Mouse (Mus musculus) embryonic facial prominence, embryonic 15.5 days (tissue): ENCODE measurements around the gene Hnrnpf. TPM values are rescaled to one million over a fixed set of nuclear protein-coding genes. Genes with fewer than 3 reads are reported as not detected.
A peak's percentile ranks its signal among the peaks of the same experiment; 100 is the strongest.

ENCODE experiments used
- ATAC-seq: fragments of 200-750 bp; cut with Nextera tagmentation; 2 replicates; pipeline ENCODE4 v1.8.0; 2017; ENCODE audit warnings: low read depth, moderate TSS enrichment; ENCODE audit not compliant: insufficient number of reproducible peaks, low FRiP score, low TSS enrichment
- H3K27ac ChIP-seq: fragments of 300-500 bp; sonication (generic); replicated peaks from 2 replicates; pipeline ENCODE4 v1.5.1; 2015; ENCODE audit warnings: mild to moderate bottlenecking, inconsistent platforms
- H3K27me3 ChIP-seq: fragments of 300-500 bp; sonication (generic); 2 replicates; pipeline ENCODE4 v1.6.1; 2015; ENCODE audit warnings: inconsistent platforms
- H3K36me3 ChIP-seq: fragments of 300-500 bp; sonication (generic); 2 replicates; pipeline ENCODE4 v1.6.1; 2015; ENCODE audit warnings: mild to moderate bottlenecking, inconsistent platforms
- H3K4me1 ChIP-seq: fragments of 300-500 bp; sonication (generic); 2 replicates; pipeline ENCODE4 v1.6.1; 2015; ENCODE audit warnings: inconsistent platforms
- H3K4me2 ChIP-seq: fragments of 300-500 bp; sonication (generic); replicated peaks from 2 replicates; pipeline ENCODE4 v1.6.1; 2015; ENCODE audit warnings: mild to moderate bottlenecking, inconsistent platforms
- H3K4me3 ChIP-seq: fragments of 300-500 bp; sonication (generic); replicated peaks from 2 replicates; pipeline ENCODE4 v1.5.1; 2015; ENCODE audit warnings: mild to moderate bottlenecking, inconsistent platforms
- H3K9ac ChIP-seq: fragments of 300-500 bp; sonication (generic); 2 replicates; pipeline ENCODE4 v1.6.1; 2015; ENCODE audit warnings: inconsistent platforms
- H3K9me3 ChIP-seq: fragments of 300-500 bp; sonication (generic); replicated peaks from 2 replicates; pipeline ENCODE4 v1.6.1; 2016; ENCODE audit warnings: inconsistent platforms
- WGBS: fragments of 180-500 bp; shearing (Covaris S2); methylation state at CpG from one replicate; pipeline ENCODE4 v1.1.7; 2015; 5-methylcytosine and 5-hydroxymethylcytosine counted together
- polyA plus RNA-seq: library from polyadenylated mRNA; unstranded; fragments of >200 nt; fragmentation: Nextera tagmentation; extraction: Ambion mirVana; gene quantifications from 2 replicates; pipeline ENCODE4 v1.2.1, GENCODE M21; 2015

Gene Hnrnpf
- polyA plus RNA-seq, 1 experiment from 2014 or later, result 585 TPM

GRCm38 (mm10) chr6:117927955-117928354 lies 27.8 kb downstream of the Hnrnpf start:
- Histone ChIP-seq H3K4me3 (no peak overlapping the region), H3K36me3 (peaks cover 47% of the 10 kb centered on the region), H3K4me2 (no peak overlapping the region), H3K9me3 (no peaks in the 10 kb centered on the region), H3K4me1 (no peaks in the 10 kb centered on the region), H3K27ac (no peak overlapping the region), H3K9ac (no peak overlapping the region), H3K27me3 (no peaks in the 10 kb centered on the region)
- 92% methylated on average over 7 of the region's 7 CpGs for WGBS
- ATAC-seq, result no peak

- Histone ChIP-seq H3K27me3 (no peaks in the 10 kb centered on the region), H3K27ac (no peak overlapping the region), H3K9ac (no peak overlapping the region), H3K4me1 (no peaks in the 10 kb centered on the region), H3K4me3 (no peak overlapping the region), H3K9me3 (no peaks in the 10 kb centered on the region), H3K36me3 (peaks cover 47% of the 10 kb centered on the region), H3K4me2 (no peak overlapping the region)
- WGBS, result 88% methylated on average over 5 of the region's 5 CpGs
- ATAC-seq, result no peak
Observed at GRCm38 (mm10) chr6:117928746-117929145, 28.6 kb downstream of the Hnrnpf start.

GRCm38 (mm10) chr6:117929945-117930655 lies 30.0 kb downstream of the Hnrnpf start:
- Histone ChIP-seq H3K9ac (no peak overlapping the region), H3K9me3 (no peaks in the 10 kb centered on the region), H3K4me3 (no peak overlapping the region), H3K4me1 (no peaks in the 10 kb centered on the region), H3K27me3 (no peaks in the 10 kb centered on the region), H3K27ac (no peak overlapping the region), H3K36me3 (peaks cover 47% of the 10 kb centered on the region), H3K4me2 (no peak overlapping the region)
- 93% methylated on average over 3 of the region's 3 CpGs for WGBS
- ATAC-seq, result no peak

GRCm38 (mm10) chr6:117932325-117933051 lies 32.4 kb downstream of the Hnrnpf start:
- no peak overlapping the region for H3K27ac ChIP-seq
- 60% methylated on average over 11 of the region's 11 CpGs for WGBS
- H3K4me1 ChIP-seq, result no peaks in the 10 kb centered on the region
- no peaks in the 10 kb centered on the region for H3K9me3 ChIP-seq
- no peak overlapping the region for H3K4me2 ChIP-seq
- no peak overlapping the region for H3K9ac ChIP-seq
- H3K36me3 ChIP-seq, result peaks cover 30% of the 10 kb centered on the region
- no peaks in the 10 kb centered on the region for H3K27me3 ChIP-seq
- H3K4me3 ChIP-seq, result no peak overlapping the region
- ATAC-seq, result 0 out of 2 replicates have a peak, but pooled peaks have one; percentile 27

GRCm38 (mm10) chr6:117934301-117934700 lies 34.2 kb downstream of the Hnrnpf start:
- WGBS, result 81% methylated on average over 6 of the region's 6 CpGs
- Histone ChIP-seq H3K4me2 (no peak overlapping the region), H3K9ac (no peak overlapping the region), H3K27me3 (no peaks in the 10 kb centered on the region), H3K4me3 (no peak overlapping the region), H3K27ac (no peak overlapping the region), H3K4me1 (no peaks in the 10 kb centered on the region), H3K36me3 (peaks cover 13% of the 10 kb centered on the region), H3K9me3 (no peaks in the 10 kb centered on the region)
- no peak for ATAC-seq

GRCm38 (mm10) chr6:117935681-117936612 lies 35.8 kb downstream of the Hnrnpf start:
- H3K27ac ChIP-seq, result no peak overlapping the region
- H3K4me3 ChIP-seq, result no peak overlapping the region
- H3K4me1 ChIP-seq, result no peaks in the 10 kb centered on the region
- ATAC-seq, result no peak
- WGBS, result 82% methylated on average over 14 of the region's 14 CpGs
- no peak overlapping the region for H3K9ac ChIP-seq
- peaks cover 1% of the 10 kb centered on the region; the same call in 1 of the 2 replicates for H3K36me3 ChIP-seq
- no peaks in the 10 kb centered on the region for H3K9me3 ChIP-seq
- no peaks in the 10 kb centered on the region for H3K27me3 ChIP-seq
- H3K4me2 ChIP-seq, result no peak overlapping the region

- no peaks in the 10 kb centered on the region for H3K9me3 ChIP-seq
- H3K4me3 ChIP-seq, result no peak within 1 kb of the TSS
- H3K9ac ChIP-seq, result no peak within 1 kb of the TSS
- no peak for ATAC-seq
- WGBS, result 67% methylated on average over 10 of the region's 10 CpGs
- no peak within 1 kb of the TSS for H3K4me2 ChIP-seq
- no peaks in the 10 kb centered on the region for H3K27me3 ChIP-seq
- H3K36me3 ChIP-seq, result no peaks in the 10 kb centered on the region
- no peaks in the 10 kb centered on the region for H3K4me1 ChIP-seq
- H3K27ac ChIP-seq, result no peak within 1 kb of the TSS
Observed at GRCm38 (mm10) chr6:117937222-117937932, 37.3 kb downstream of the Hnrnpf start, which contains the start of gene Fxyd4. Gene Fxyd4 (minus strand): TSS chr6:117937692.

- Histone ChIP-seq H3K27me3 (no peaks in the 10 kb centered on the region), H3K4me1 (no peaks in the 10 kb centered on the region), H3K36me3 (no peaks in the 10 kb centered on the region; the same call in 1 of the 2 replicates), H3K9ac (no peak overlapping the region), H3K9me3 (no peaks in the 10 kb centered on the region), H3K4me2 (no peak overlapping the region), H3K27ac (no peak overlapping the region), H3K4me3 (no peak overlapping the region)
- WGBS, result 80% methylated on average over 10 of the region's 10 CpGs
- no peak for ATAC-seq
Observed at GRCm38 (mm10) chr6:117938951-117939350, 38.8 kb downstream of the Hnrnpf start.

- Histone ChIP-seq H3K27me3 (no peaks in the 10 kb centered on the region), H3K4me2 (no peak overlapping the region), H3K4me3 (no peak overlapping the region), H3K9ac (no peak overlapping the region), H3K9me3 (no peaks in the 10 kb centered on the region), H3K36me3 (no peaks in the 10 kb centered on the region; the same call in 1 of the 2 replicates), H3K27ac (no peak overlapping the region), H3K4me1 (no peaks in the 10 kb centered on the region)
- ATAC-seq, result no peak
- 74% methylated on average over 10 of the region's 10 CpGs for WGBS
Observed at GRCm38 (mm10) chr6:117942769-117943168, 42.6 kb downstream of the Hnrnpf start.

- WGBS, result 84% methylated on average over 2 of the region's 2 CpGs
Observed at GRCm38 (mm10) chr6:117943899-117944298, 43.8 kb downstream of the Hnrnpf start.

More at GRCm38 (mm10) chr6:117943899-117944298, 43.8 kb downstream of the Hnrnpf start:
- no peaks in the 10 kb centered on the region for H3K27me3 ChIP-seq
- ATAC-seq, result no peak
- no peak overlapping the region for H3K9ac ChIP-seq
- no peak overlapping the region for H3K27ac ChIP-seq
- no peak overlapping the region for H3K4me3 ChIP-seq
- no peaks in the 10 kb centered on the region; the same call in 1 of the 2 replicates for H3K36me3 ChIP-seq
- no peak overlapping the region for H3K4me2 ChIP-seq
- no peaks in the 10 kb centered on the region for H3K4me1 ChIP-seq
- H3K9me3 ChIP-seq, result no peaks in the 10 kb centered on the region
